Comparison of ENCODE assay signal across 16 mouse cellular contexts in genomic region chr11:57920263-57920662, GRCm38 (mm10).
DNase-seq lines count a peak whose midpoint lies in the region; ATAC-seq and TF ChIP-seq lines count a peak whose summit lies in the region.
"Had no signal": no experiment of that assay in that cellular context is flagged by ENCODE, and none has a peak within 500 bp of the region (broad histone marks: within the 10 kb centered on the region; RNA-seq: fewer than 3 reads in every experiment).

No protein-coding gene starts in this region.

- H3K4me1 ChIP-seq in liver, embryonic 11.5 days (replicated peaks; ENCODE audit: control insufficient read depth, insufficient read depth, low read length), result no peaks in the 10 kb centered on the region; the same call in 1 of the 2 replicates

- ATAC-seq in liver, embryonic 11.5 days (replicated peaks; ENCODE audit: low FRiP score), result no peak
- ATAC-seq: forebrain, embryonic 14.5 days; inflammation-experienced regulatory T-cells, adult 6 months had no signal

- no peaks in the 10 kb centered on the region for H3K36me3 ChIP-seq in liver, embryonic 11.5 days (ENCODE audit: control insufficient read depth, insufficient read depth, low read length)
- H3K36me3 ChIP-seq: embryonic facial prominence, embryonic 12.5 days; stomach, embryonic 15.5 days had no signal

- no peak overlapping the region for H3K4me2 ChIP-seq in liver, embryonic 11.5 days
- H3K4me2 ChIP-seq: embryonic facial prominence, embryonic 12.5 days; stomach, embryonic 15.5 days had no signal

- peak; percentile 21 for DNase-seq in adrenal gland, postnatal 25 days
- DNase-seq in adrenal gland, postnatal 10 days, result no peak
- peak; percentile 17 for DNase-seq in liver
- no peak for DNase-seq in liver, embryonic 11.5 days (ENCODE audit: low spot score)
- DNase-seq in A20 (ENCODE audit: low read depth, low spot score), result peak; percentile 34
- DNase-seq in brain, embryonic 14.5 days (ENCODE audit: low read depth), result no peak
- no peak for DNase-seq in right cerebral cortex, postnatal 10 days (ENCODE audit: low spot score in 2 of 2)
- no peak for DNase-seq in natural killer cell, adult 2 months (ENCODE audit: low spot score in 2 of 2)
- DNase-seq: cerebellum, adult 9-10 months; gastrocnemius, postnatal 36 days; heart, postnatal 14 days; midbrain, embryonic 14.5 days had no signal

- no peak overlapping the region for H3K9ac ChIP-seq in liver, embryonic 11.5 days (ENCODE audit: low read depth, low read length)
- H3K9ac ChIP-seq: embryonic facial prominence, embryonic 12.5 days; stomach, embryonic 15.5 days had no signal

- 82% methylated on average over 2 of the region's 2 CpGs for whole genome bisulfite sequencing in liver, embryonic 11.5 days

- no peak overlapping the region for H3K4me3 ChIP-seq in liver, embryonic 11.5 days (ENCODE audit: low read depth, low read length)
- H3K4me3 ChIP-seq: embryonic facial prominence, embryonic 12.5 days; stomach, embryonic 15.5 days had no signal

- H3K9me3 ChIP-seq in liver, embryonic 11.5 days (ENCODE audit: control insufficient read depth, low read length), result no peaks in the 10 kb centered on the region
- H3K9me3 ChIP-seq: embryonic facial prominence, embryonic 12.5 days; stomach, embryonic 15.5 days had no signal

- no peak for TF ChIP-seq POLR2A in brain, embryonic 14.5 days (IDR thresholded peaks at IDR 0.05; ENCODE audit: borderline replicate concordance, extremely low read depth, insufficient read depth, insufficient read length, poor library complexity, severe bottlenecking)

- TF ChIP-seq CTCF in brain, embryonic 14.5 days (IDR thresholded peaks at IDR 0.05; ENCODE audit: borderline replicate concordance, extremely low read depth, insufficient read depth, insufficient read length), result 0 out of 2 replicates have a peak, but pooled peaks have one; percentile 11

- H3K27ac ChIP-seq in liver, embryonic 11.5 days (ENCODE audit: low read depth, low read length), result no peak overlapping the region
- H3K27ac ChIP-seq: embryonic facial prominence, embryonic 12.5 days; stomach, embryonic 15.5 days had no signal

- no peaks in the 10 kb centered on the region for H3K27me3 ChIP-seq in liver, embryonic 11.5 days (replicated peaks; ENCODE audit: control insufficient read depth, insufficient read depth, low read length)
- H3K27me3 ChIP-seq: embryonic facial prominence, embryonic 12.5 days; stomach, embryonic 15.5 days had no signal

Comparison
In these comparisons a context has a peak if more than half of its experiments do, and no peak if none do; other contexts are left out.
1. DNase-seq: peak in adrenal gland, postnatal 25 days (single experiment), liver (single experiment) and A20 (single experiment); none in adrenal gland, postnatal 10 days (single experiment), liver, embryonic 11.5 days (single experiment), brain, embryonic 14.5 days (single experiment), right cerebral cortex, postnatal 10 days (0 of 2) and natural killer cell, adult 2 months (0 of 2).